In the genomic region with DNA sequence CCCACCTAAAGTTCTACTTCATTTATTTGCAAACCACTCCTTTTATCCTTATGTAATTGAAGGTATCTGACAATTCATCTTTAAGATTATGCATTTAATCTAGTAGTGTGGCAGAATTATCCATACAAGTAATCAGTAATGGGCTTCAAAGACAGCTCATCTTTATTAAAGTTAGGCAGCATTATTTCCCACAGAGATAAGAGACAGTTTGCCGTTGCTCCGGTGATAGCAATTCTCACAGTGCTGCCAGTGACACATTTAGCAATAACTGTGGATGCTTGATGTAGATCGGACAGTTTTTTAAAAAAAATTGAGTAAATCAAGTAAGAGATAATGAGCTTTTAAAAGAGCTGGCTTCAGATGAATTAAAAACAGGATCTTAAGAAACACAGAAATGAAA, we compare ENCODE assay signal across 14 mouse cellular contexts.
"Had no signal": no experiment of that assay in that cellular context is flagged by ENCODE, and none has a peak within 500 bp of the region (broad histone marks: within the 10 kb centered on the region; RNA-seq: fewer than 3 reads in every experiment).

No protein-coding gene starts in this region.

- H3K27ac ChIP-seq: kidney, postnatal 0 days; limb, embryonic 13.5 days; liver, embryonic 14.5 days; midbrain, embryonic 15.5 days; neural tube, embryonic 15.5 days had no signal

- DNase-seq: kidney, adult 11 months; kidney, adult 9 months; layer of hippocampus, adult 9-11 months; layer of hippocampus, postnatal 36 days; left cerebral cortex, postnatal 4 days; lung, adult 18-20 months; right cerebral cortex, postnatal 25 days; thymus, postnatal 4 days had no signal

- H3K9ac ChIP-seq: limb, embryonic 13.5 days; liver, embryonic 14.5 days; midbrain, embryonic 15.5 days; neural tube, embryonic 15.5 days had no signal

- H3K27me3 ChIP-seq: limb, embryonic 13.5 days; midbrain, embryonic 15.5 days; neural tube, embryonic 15.5 days had no signal

- H3K9me3 ChIP-seq: limb, embryonic 13.5 days; midbrain, embryonic 15.5 days; neural tube, embryonic 15.5 days had no signal

- H3K4me2 ChIP-seq: limb, embryonic 13.5 days; midbrain, embryonic 11.5 days; midbrain, embryonic 15.5 days; neural tube, embryonic 15.5 days had no signal

- H3K4me3 ChIP-seq: limb, embryonic 13.5 days; midbrain, embryonic 15.5 days; neural tube, embryonic 15.5 days had no signal

- ATAC-seq: midbrain, embryonic 15.5 days had no signal

- H3K4me1 ChIP-seq: limb, embryonic 13.5 days; midbrain, embryonic 15.5 days; neural tube, embryonic 15.5 days had no signal
